Mouse (Mus musculus) CH12F3 (cell line): Measurements from ENCODE around the gene Syt2.

Experiments used
- in situ Hi-C: fragments of 300-500 bp; cut with MboI; formaldehyde crosslinking; loops from 2 replicates; pipeline ENCODE4 v1.14.3; 2020; ENCODE audit warnings: low sequenced_read_pairs

Syt2 gene

DNA sequence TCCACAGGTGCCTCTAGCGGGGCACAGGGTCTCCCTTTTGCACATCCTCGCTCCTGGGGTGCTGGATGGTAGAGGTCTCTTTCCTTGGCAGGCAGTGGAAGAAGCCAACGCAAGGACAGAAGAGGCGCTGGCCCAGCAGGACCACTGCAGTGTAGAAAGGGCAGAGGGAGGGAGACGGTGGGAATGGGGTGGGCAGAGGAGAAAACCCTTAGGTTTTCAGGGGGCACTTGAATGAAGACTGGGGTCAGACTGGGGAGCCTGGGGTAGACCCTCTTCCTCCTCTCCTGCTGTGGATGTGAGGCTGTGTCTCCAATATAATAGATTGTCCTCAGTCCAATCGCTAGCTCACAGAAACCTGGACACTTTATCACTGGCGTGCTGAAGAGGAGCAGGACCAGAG is 1.1 kb downstream of the Syt2 start:
- in situ Hi-C loops, result no loop called here

GRCm38 (mm10) chr1:134650816-134651215 is 4.3 kb downstream of the Syt2 start:
- in situ Hi-C loops, result no loop called here

DNA sequence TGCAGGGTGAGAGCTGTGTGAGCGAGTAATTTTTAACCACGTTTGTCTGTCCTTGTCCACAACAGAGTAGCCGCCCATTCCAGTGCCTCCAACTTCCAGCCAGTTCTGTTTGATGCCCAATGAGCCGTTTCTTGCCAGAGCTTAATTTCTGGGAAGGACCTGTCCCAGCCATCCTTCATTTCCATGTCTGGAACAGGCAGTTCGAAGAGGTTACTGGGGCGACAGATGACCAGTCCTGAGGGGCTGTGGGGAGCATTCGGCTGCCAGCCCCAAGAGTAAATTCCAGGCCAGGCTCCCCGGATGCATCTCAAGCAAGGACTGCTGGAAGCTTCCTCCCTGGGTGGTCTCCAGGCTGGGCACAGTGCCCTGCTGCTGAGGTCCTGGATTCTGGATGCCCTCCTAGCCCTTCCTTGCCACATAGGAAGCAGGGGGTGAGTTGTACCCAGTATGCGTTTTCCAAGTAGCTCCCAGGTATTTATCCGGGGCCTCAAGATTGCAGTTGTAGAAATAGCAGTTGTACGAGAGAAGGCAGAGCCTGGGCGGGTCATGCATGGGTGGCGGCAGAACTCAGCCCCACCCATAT is 4.9 kb downstream of the Syt2 start:
- in situ Hi-C loops, result no loop called here

DNA sequence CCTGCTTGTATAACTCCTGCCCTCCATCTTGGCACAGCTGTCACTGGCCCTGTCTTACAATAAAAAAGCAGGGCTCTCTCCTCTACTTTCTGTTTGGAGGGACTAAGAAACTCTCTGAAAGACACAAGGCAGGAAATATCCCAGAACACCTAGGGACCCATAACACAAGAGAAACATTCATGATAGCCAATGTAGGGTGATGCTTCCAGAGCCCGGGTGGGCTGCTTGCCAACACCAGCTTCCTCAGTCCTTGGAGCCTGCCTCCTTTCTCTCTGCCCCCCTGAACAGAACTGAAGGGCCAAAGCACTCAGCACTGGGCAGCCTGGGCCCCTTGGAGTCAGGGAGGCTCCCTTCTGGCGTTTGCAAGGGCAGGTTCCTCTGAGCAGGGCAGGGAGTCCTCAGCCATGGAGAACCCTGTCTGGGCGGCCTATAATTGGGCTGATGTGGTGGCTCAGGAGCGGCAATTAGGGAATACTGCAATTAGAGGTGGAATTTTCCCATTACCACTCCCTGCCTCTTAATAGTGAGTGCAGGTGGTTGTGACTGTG is 5.4 kb downstream of the Syt2 start:
- in situ Hi-C loops, result no loop called here

- in situ Hi-C loops, result no loop called here
Observed at GRCm38 (mm10) chr1:134653603-134654257, 7.3 kb downstream of the Syt2 start.

- in situ Hi-C loops, result no loop called here
Observed at GRCm38 (mm10) chr1:134658841-134659240, 12.4 kb downstream of the Syt2 start.

DNA sequence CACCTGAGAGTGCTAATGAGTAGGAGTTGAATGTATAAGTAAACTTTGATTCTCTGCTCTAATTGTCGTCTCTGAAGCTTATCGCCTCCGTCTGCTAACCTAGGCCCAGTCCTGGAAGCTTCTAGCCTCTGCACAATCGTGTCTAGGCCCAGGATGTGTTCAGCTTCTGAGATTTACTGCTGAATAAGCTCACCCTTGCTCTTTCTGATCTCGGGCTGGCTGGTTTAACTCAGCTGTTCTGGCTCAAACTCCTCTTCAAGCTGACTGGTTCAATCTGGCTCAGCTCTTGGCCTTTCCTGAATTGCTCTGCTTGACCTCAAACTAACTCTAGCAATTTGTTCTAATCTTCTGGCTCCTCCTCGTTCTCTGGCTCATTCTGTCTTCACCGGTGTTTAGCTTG is 13.7 kb downstream of the Syt2 start:
- in situ Hi-C loops, result no loop called here

- in situ Hi-C loops, result no loop called here
Observed at GRCm38 (mm10) chr1:134671234-134672070, 25.0 kb downstream of the Syt2 start.

DNA sequence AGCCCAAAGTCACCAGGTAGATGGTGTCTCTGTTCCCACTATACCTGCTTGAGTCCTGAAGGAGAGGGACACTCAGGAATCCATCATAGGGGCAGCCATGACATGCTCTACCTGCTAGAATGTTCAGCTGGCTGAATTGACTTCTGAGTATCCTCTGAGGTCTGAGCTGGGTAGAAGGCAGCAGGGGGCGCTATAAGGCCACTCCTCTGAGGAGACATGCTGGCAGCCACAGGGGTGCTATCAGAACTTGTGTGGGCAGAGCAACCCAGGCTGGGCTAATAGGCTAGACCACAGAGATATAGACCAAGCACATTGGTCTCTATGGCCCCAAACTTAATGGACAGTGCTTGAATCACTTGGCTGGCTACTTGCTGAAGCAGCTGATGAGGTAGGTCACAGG is 27.8 kb downstream of the Syt2 start:
- in situ Hi-C loops, result no loop called here

- in situ Hi-C loops, result no loop called here
Observed at GRCm38 (mm10) chr1:134679445-134679844, 33.0 kb downstream of the Syt2 start.

- in situ Hi-C loops, result no loop called here
Observed at GRCm38 (mm10) chr1:134680617-134681016, 34.1 kb downstream of the Syt2 start.

GRCm38 (mm10) chr1:134682460-134682859 is 36.0 kb downstream of the Syt2 start:
- in situ Hi-C loops, result no loop called here

DNA sequence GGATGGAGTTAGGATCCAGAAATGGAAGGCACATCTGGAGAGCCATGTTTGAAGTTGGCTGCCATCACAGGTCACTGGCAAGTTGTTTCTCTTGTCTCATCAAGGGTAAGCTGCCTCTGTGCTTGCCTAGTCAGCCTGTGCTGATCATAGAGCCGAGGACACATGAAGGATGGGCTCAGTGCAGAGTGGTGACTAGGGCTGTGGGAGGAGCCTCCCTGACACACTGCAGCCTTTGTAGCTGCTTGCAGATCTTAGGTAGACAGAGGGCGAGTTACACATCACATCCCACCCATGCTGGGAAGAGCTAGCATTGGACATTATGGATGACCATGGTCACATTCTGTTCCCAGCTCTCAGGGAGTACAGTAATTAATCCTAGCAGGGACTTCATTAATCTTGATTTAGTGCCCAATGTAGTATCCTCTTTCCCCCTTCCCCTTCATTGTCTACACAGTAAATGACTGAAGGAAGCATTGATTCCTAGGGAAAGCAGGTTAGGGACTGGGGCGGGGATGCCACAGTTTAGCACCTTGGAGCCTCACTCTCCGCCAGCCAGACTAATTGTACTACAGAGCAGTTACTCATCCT is 40.5 kb downstream of the Syt2 start:
- in situ Hi-C loops, result no loop called here

DNA sequence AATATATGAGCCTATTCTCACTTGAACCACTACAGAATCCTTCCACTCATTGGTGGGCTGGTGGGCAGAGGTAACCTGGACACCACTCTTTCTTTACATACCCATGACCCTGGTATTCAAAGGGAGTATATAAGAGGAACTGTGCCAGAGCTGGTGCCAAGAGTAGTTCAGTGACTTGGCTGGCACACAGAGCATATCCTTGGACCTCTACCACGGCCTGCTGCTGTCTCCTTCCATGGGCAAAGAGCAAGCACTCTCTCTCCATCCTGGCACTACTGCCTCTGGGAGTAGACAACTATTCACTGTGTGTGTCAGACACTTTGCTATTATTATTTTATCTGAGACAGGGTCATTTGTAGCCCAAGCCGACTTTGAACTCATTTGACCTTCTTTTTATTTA is 49.8 kb downstream of the Syt2 start:
- in situ Hi-C loops, result no loop called here

DNA sequence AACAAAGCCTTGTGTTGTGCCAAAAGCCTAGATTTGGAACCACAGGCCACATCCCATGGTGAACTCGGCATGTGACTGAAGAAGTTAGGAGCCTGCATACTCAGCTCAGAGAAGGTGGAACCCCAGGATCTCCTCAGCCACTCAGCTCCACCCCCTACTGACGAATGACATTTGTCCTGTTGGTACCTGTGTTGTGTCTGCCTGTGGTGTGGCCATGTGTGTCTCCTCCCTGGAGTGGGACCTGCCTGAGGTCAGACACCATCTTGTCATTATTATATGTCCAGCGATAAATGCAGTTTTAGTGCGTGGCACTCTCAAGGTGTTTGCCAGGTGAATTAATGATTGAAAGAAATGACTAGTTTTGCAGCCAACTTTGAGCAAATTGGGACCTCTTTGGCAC is 50.6 kb downstream of the Syt2 start:
- in situ Hi-C loops, result no loop called here

DNA sequence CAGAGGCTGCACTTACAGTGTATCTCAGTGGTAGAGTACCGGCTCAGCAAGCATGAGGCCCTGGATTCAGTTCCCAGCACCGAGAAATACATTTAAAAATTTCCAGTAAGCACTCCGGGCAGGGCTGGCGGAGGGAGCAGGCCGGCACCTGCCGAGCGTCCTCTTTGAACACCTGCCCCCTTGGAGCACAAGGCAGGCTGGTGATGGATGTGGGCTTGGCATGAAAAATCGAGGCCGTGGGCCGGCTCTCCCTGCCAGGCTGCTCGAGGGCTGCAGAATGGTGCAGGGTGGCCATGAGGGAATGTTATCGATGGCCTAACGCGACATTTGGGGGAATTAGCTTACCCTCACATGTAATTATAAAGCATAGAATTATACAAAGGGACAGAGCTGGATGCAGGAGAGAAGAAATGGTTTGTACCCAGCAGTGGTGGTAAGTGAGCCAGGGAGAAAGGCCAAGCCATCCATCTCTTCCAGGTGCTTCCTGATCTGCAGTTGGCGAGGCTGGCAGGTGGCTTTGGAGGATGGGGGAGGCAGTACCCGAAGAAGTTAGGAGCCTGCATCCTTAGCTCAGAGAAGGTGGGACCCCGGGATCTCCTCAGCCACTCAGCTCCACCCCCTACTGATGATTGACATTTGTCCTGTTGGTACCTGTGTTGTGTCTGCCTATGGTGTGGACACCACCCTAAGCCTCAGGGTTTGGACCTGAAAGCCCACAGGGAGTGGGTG is 51.2 kb downstream of the Syt2 start:
- in situ Hi-C loops, result no loop called here

GRCm38 (mm10) chr1:134698486-134698885 is 52.0 kb downstream of the Syt2 start:
- in situ Hi-C loops, result no loop called here

DNA sequence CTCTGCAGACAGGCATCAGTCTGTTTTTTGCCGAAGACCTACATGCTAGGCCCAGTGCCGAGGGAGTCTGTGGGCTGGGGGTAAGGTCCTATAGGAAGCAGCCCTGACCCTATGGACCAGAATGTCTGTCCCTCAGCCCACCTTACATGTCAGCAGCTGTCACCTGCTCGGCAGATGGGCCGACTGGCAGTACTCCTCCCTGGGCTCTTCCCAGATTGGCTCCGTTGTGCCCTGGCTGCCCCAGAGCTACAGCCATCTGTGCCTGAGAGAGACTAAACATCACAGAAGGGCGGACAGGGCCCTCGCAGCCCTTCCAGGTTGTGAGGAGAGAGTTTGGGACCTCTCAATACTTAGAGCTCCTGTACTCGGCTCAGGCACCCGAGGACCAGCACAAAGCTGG is 52.9 kb downstream of the Syt2 start:
- in situ Hi-C loops, result no loop called here

DNA sequence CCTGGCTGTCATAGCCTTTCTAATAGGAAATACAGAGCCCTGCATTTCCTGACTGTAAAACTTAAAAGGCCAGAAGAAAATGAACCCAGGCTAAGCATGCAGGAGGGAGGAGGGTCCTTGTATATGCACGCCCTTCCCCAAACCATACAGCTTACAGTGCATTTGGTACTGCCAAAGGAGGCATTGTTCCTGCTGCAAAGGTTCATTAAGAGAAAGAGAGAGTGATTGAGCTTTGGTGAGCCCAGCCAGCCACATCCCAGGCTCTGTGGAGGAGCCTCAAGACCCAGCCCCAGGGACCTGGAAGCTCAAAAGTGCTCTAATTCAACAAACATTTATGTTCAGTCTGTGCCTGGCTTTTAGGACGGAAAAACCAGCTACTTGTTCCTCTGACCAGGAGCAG is 53.7 kb downstream of the Syt2 start:
- in situ Hi-C loops, result no loop called here

DNA sequence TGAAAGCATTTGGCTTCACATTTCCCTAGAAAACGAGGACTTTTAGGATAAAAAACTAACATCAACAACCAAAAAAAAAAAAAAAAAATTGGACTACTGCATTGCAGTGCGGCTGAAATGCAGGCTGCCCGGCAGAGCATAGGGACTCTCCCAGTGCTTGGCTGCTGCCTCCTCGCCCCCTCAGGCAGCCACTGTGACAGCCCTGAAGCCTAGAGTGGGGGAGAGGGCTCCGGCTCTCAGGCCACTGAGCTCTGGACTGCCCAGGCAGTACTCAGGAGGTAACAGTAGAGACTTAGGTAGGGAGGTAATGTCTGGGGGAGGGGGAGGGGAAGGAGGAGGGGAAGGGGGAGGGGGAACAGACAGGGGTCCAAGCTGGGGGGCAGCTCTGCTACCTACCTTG is 54.2 kb downstream of the Syt2 start:
- in situ Hi-C loops, result no loop called here

GRCm38 (mm10) chr1:134701191-134701590 is 54.7 kb downstream of the Syt2 start:
- in situ Hi-C loops, result no loop called here
